Mouse (Mus musculus): Measurements from ENCODE around the gene Gm17455.

- TF ChIP-seq CTCF (IDR thresholded peaks at IDR 0.05; ENCODE audit: borderline replicate concordance, insufficient read depth, low read length) (no peak), POLR2A (IDR thresholded peaks at IDR 0.05; ENCODE audit: low read depth, low read length) (no peak)
Observed at GRCm38 (mm10) chr10:60390904-60391420, 8.6 kb upstream of the Gm17455 start.
